Mouse (Mus musculus) urinary bladder, adult 2 months (tissue): ENCODE data around the gene Rapgef2. TPM values are rescaled to one million over a fixed set of nuclear protein-coding genes. Genes with fewer than 3 reads are reported as not detected.

ENCODE experiments used
- DNase-seq: peaks from one replicate; pipeline ENCODE4 v3.0.0; 2022; ENCODE audit warnings: low spot score
- polyA plus RNA-seq: library from polyadenylated mRNA; depleted of rRNA; stranded (reverse); fragments of >200 nt; gene quantifications from 2 replicates; pipeline ENCODE4 v1.2.3, GENCODE M21; 2012; rRNA removed

The Rapgef2 gene
- polyA plus RNA-seq = 10.9 and 11.2 TPM in 2 replicates

DNA sequence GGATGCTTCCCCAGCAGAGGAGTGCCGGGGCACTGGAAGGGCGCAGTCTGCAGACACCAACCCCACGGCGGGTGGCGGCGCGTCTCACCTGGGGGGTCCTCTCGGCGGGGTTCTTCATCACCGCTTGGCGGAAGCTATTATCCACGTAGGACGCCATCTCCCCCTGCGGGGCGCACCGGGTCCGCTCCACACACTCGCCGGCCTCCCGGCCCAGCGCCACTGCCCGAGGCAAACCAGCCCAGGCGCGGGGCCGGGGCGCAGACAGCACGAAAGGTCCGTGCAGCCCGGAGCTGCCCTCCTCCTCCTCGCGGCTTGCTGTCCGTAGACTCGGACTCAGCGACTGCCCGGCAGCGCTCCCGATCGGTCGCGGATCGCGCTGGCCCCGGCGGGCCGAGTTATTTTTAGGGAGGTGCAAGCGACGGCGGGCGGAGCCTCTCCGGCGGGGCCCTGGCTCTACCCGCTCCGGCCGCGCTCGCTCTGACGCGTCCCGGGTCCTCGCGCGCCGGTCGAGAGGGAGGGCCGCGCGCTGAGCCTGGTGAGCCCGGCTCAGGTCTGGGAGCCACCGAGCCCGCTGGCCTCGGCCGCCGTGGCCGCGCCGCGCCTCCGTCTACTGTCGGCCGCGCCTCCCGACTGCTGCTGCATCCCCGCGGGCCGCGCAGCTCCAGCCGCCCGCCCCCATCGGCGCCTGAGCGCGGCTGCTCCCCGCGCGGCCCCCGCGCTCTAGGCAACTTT is at the start of gene Rapgef2:
Gene Rapgef2, minus strand, starts transcription at position 142 of the 732 bp plus-strand sequence.
- peak; percentile 75 for DNase-seq

DNA sequence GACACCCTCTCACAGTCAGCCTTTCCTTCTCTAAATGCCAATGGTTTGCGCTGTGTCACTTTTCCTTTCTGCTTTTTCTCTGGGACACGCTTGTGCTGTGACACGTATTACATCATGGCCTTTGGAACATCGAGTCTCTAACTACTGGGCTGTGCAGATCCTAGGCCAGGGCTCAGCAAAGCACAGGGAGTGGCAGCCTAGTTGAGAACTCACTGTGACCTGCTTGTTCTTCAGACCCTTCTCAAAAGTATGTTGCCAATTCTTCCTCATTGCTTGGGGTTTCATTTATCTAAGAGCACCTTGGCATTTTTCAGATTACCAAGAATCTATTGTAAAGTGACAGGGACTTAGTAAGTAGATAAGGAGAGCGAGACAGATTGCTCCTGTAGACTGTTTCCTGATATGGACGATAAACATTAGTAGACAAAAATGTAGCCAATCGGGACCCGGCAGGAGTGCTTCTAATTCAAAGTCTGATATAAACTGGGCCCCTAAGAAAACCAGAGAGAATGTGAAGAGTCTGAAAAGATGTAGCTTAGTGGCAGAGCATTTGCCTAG is 47.4 kb upstream of the Rapgef2 start:
- DNase-seq = no peak

DNA sequence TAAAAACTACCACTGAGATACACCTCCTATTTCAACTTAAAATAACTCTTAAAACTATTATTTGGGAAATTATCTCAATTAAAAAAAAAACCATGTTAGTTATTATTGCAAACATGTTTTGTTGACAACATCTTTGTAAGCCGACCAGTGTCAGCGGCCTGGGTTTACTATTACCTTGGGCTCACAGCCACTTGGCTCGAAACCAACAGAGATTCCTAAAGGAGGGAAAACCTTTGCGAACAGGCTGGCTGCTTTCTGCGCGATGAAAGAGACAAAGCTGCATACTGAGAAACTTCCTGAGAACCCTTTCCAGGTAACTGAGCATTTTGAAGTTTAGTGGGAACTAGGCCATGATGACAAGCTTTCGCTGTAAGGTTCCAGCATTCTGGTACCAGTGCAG is 46.7 kb upstream of the Rapgef2 start:
- DNase-seq = no peak

DNA sequence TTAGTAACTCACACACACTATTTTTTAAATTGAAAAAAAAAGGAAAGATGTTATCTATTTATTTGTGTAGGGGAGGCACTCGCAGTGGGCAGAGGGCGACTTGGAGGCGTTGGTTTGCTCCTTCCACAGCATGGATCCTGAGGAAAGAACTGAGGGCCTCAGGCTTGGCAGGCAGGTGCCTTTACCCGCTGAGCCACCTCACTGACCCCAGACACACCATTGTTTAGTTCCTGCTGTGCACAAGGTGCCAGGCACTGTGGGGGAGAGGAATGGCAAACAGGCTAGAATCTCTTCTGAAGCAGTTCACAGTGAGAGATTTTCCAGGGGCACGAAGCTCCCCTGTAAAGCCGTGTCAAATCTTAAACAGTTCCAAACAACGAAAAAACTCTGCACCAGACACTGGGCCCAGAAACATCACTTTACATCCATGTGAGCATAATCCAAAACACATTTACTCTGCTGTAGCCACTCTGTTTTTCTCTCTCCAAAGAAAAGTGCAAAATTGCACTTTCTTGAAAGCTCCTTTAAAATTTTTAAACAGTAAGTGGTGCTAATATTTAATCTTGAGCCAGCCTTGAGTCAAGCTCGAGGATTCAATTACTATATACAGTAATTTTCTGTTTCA is 43.5 kb upstream of the Rapgef2 start:
- no peak for DNase-seq

DNA sequence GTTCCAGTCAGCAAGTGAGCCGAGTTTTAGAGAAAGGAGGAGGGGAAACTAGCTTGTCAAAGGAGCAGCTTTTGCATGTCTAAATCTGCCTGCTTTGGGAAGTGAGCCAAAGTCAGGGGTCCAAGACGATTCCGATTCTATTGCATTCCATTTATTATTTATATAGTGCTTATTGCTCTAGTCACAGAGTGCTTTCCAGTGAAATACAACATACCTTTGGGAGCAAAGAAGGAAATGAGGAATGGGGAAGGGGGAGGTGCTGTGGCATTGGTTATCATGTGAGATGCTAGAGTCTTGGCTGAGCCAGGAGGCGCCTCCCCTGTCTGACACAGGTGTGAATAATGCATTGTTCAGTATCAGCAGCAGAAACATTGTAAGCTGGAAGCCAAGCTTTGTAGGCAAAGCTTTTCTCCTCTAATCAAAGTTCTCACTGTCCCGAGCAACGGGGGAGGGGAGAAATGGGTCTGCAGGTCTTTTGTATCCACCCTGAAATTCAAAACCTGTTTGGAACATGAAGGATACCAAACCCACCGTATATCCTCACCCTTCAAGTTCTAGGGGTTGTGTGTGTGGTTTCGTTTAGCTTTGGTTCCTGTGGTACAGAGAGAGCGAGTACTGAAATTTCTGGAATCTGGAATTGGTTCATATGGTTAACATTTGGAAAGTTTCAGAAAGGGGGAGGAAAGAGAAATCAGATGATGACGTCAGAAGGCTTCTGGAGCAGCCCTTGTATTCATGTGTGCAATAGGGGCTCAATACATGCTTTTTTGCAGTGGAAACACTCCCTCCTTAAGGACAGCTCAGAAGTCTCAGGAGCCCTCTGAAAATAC is 38.6 kb upstream of the Rapgef2 start:
- no peak for DNase-seq

DNA sequence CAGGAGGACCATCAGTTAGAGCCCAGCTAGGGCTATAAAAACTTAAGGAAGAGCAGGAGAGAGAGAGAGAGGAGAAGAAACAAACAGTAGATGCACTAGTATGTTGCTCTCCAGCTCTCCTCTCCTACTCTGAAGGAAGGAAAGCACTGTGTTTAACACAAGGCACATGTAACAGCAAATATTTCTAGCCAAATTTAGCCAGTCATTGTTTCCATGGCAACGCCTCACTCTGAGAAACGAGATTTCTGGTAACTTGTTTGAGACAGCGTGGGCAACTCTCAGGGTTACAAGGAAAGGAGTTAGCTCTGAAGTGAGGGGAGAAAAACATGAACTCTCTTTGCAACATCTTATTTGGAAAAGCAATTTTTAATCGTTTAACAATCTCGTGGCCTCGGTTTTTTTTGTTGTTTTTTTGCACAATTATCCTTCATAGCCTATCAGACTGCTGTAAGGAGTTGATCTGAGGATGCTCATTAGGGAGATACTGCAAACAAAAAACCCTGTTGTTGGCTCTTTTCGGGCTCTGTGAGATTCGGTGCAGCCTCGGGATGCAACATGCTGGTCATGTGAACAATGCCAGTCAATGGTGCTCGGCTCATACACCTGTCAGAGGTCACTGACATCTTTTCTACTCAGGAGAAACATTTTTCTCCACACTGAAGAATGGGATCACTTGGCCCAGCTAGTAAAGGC is 27.8 kb upstream of the Rapgef2 start:
- no peak for DNase-seq

DNA sequence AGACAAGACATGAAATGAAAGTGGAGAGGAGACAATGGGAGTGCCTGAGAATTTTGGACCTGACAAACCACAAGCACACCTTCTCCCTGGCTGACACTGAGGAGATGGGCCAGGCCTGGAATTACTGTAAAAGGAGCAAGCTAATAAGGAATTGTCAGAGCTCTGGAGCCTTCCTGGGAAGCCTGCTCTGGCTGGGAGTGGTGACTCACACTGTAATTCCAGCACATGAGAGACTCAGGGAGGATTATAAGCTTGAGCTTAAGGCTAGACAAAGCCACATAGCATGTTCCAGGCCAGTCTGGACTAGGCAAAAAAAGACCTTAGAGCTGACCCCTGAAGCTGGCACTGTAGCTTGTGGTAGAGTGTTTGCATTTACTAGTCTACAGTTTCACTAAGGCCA is 25.6 kb upstream of the Rapgef2 start:
- DNase-seq = no peak

DNA sequence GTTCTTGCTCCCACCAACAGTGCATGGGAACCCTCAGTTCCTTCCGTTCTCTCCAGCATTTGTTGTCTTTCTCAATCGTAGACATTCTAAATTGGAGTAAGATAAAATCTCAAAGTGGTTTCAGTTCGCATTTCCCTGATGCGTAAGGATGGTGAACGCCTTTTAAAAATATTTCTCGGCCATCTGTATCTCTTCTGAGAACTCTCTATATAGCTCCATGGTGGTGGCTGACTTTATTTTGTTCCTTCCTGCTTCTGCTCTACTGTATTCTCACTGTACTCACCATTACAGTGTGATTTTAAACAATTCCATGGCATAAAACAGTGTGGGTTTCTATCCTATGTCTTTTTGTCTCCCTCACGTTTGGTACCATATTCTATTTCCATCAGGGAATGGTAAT is 23.9 kb upstream of the Rapgef2 start:
- no peak for DNase-seq

DNA sequence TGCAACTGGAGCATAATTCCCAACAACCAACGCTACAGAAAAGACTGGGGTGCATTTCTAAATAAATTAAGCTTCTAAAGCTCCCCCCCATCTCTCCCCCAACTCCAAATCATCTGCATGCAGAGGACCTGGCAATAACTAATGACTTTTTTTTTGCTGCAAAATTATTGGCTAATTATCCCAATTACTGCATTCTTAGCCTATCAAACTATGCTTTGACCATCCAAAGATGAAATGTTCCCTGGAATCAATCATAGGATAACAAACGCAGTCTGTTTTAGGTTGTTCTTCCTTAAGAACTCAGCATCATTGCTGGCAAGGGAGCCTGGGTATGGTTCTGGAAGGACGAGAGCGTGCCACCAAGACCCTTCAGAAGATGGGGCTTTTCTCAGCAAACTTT is 22.3 kb upstream of the Rapgef2 start:
- no peak for DNase-seq

DNA sequence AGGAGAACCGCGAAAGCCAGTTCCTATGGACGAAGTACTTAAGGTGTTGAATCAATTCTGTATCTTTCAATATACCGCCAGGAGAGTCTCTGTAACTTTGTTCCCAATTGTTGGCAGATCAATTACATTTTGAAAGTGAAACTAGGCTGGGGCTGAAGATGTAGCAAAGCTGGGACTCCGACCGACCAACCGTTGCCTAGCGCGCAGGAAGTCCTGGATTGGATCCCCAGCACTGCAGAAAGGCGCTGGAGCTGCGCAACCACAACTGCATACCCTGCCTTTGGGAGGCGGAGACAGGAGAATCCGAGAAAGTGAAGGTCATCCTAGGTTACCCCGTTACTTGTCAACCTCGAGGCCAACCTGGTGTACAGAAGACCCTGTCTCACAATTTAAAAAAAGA is 13.1 kb upstream of the Rapgef2 start:
- DNase-seq = no peak

DNA sequence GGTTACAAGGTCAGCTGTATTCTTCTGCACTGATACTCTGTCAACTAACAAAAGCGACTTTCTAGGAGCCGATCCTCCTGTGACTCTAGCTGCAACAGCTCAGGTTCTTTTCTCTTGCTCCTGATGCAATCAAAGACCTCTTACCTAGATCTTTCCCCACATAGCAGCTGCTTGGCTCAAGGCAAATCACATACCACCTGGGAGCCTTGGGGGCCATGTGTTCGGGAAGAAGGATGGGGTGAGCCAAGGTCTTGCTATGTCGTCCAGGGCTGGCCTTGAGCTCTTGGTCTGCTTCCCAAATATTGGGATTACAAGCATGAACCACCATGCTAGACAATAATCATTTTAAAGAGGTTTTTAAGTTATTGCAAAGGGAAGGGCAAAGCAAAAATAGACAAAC is 11.0 kb upstream of the Rapgef2 start:
- DNase-seq = no peak

DNA sequence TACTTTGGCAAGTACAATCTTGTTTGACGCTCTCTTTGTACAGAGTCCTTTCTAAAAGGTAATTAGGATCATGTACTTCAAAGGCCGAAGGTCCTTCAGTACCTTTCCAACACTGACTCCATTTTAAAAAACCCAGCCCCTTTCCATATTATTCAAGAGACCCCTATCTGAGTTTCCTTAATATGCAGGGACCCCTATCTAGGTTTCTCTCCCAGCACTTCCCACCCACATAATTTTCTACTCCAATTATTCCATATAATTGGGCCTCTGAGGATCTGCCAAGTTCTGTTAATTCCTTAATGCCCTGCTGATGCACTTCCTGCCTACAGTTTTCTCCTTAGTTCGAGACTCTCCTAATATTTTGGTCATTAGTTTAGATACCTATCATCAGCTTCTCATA is 10.3 kb upstream of the Rapgef2 start:
- DNase-seq = no peak

DNA sequence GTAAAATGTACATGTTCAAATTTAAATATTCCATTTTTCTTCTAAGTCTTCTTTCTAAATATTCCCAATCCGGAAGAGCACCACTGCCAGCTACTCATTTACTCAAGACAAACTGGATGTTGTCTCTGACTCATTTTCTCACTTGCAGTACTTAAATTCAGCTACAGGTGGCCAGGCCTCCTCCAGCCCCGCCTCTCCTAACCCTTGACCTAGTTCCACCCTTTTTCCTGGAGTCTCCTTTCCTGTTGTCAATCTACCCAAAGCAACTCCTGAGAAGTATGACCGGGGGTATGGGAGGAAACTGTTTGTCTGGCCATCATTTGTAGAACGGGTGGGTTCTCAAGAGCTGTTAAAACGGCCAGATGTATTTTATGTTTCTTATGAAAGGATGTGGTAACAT is 9.7 kb upstream of the Rapgef2 start:
- no peak for DNase-seq

DNA sequence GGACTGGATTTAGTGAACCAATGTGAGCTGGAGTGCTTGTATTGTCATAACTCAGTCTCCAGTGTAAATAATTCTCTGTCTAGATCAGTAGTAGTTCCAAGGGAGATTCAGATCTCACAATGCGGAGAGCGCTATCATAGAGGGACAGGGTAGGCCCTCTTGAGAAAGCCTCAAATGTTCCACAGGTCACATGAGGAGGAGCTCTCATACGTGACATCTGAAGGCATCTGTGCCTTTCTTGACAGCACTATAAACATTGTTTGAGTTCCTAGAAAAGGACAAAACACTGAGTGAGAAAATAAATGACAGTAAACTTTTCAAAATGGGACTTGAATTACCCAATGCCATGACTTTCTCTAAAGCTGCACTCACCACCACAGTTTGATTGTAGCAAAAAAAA is 8.4 kb upstream of the Rapgef2 start:
- no peak for DNase-seq

DNA sequence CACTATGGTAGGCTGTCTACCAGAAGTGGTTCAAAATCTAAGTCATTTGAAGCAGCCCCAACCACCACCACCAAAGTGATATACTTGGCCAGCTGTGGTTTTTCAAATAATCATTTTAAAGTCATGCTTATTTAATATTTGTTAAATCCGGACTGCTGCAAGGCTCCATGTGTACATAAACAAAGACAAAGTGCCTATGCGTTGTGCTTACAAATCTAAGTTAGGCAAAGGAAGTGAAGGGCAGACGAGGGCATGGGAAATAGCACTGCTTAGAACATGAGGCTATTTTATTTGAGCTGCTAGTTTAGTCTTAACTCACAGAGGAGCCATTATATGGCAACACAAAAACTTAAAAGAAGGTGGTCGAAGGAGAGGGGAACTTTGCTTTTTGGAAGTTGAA is 6.7 kb upstream of the Rapgef2 start:
- DNase-seq = no peak

DNA sequence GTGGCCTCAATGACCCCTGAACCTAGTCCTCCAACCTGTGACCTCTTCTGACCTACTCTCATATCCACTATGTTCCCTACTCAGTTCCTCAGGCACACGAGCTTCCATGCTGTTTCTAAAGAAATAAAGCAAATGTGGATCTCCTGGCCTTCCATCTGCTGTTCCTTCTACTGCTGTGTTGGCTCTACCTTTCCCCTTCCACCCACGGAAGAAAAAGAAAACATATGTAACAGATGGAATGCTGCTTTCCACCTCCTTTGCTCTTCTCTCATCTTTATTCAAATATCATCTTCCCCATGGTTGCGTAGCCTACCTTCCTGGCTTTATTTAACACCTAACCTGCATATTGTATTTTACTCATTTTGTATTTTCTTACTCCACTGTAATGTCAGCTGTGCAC is 2.7 kb upstream of the Rapgef2 start:
- no peak for DNase-seq

DNA sequence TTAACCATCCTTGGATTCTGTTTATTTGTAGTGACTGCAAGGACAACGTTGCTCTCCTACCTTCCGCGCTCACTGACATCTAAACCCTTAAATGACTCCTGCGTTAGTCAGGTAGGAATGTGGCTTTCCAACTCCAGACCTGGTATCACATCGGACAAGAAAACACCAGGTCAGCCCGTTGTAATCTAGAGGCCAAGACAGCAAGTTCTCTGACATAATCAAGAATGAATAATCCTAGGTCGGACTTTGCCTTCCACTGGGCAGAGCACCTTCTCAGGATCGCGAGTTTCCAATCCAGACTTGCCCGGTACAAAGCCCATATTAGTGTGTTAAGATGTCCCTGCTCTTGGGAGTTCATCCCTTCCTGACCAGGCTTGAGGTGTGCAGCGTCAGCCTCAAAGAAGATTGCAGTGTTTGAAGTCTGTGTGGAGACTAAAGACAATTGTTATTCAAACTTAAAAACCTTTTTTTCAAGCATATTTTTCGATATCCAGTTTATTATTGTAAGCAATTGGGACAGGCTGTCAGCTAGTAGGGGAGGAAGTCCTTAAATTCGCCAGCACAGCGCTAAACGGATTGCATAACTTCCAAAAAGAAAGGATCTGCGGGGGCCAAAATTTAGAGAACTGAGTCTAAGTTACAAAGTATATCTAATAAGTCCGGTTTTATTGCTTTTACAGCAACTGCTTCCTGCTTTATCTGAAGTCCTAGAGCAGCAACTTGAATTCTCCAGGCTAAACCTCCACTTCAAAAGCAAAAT is 1.6 kb upstream of the Rapgef2 start:
- no peak for DNase-seq

DNA sequence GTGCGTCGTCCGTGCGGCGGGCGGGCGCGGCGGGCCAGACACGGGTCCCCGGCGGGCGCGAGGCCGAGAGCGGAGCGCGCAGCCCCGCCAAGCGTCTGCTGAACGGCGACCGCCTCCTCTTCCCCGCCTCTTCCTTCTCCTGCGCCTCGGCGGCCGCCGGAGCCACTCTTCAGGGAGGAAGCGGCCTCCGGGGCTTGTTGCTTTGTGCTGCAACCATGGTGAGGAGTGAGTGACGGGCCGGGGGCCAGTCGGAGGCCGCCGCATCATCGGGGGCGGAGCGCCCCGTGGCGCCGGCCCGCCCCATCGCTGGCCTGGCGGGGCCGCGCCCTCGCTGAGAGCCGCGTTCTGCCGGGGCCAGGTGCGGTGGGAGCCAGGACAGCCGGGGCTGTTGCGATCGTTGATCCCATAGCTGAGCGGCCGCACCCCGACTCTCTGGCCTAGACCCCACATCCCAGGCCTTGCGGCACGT is 825 bp upstream of the Rapgef2 start:
- DNase-seq = peak; percentile 94

DNA sequence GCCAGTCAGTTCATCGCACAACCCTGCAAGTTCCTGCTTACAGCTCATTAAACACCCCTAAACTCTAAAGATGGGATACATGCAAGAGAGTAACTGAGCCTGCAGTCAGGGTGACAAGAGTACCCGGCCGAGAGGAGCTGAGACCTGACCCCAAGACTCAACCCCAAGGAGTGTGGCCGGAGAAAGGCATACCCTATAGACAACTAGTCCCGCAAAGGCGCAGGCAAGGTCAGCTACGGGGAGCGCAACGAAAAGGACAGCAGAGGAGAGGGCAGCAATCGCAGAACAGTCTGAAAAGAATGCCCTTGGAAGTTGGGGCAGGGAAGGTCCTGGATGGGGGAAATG is 314 bp downstream of the Rapgef2 start:
- peak; percentile 40 for DNase-seq

DNA sequence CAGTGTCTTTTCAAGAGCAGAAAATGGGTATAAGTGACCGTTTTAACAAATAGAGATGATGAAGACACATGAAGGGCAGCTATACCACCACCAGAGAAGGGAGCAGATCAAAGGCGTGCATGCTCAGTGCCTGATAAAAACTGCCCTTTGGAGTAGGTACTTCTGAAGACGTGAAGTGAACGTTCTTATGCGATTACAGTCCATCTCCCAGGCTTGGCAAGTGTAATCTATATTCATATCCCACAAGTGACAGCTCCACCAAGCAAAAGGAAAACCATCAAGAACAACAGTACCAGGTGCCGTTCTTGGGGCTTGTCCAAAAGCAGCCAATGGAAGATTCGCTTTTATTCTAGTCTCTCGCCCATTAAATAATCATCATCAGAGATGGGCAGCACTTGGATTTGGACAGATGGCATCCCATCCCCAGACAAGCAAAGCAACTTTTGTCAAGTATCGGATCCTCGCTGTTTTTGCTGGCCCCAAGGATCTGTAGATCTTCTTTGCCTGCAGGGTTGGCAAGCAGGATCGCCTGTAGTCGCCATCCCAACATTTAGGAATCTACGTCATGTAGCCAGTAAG is 1.1 kb downstream of the Rapgef2 start:
- no peak for DNase-seq

DNA sequence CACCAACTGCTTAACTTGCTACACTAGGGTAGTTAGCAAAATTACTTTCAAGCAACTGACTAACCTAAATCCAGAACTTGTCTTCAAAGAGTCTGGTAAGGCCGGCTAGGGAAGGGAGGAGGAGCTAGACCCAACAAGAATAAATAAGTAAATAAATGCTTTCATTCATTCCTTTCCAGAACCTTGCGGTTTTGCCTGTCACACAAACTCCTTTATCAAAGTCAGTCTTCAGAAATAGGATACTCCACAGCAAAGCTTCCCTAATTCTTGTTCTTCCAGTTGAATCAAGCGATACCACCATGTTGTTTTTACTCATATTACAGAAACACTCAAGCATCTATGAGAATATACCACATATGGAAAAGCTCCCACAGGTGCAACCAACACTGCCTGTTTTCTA is 2.3 kb downstream of the Rapgef2 start:
- no peak for DNase-seq
